Mouse (Mus musculus) erythroblast, embryonic 14.5 days (primary cell): Measurements from ENCODE around the gene Sarnp. TPM values are rescaled to one million over a fixed set of nuclear protein-coding genes. Genes with fewer than 3 reads are reported as not detected.

Source experiments
- H3K27me3 ChIP-seq: 2 replicates; pipeline ENCODE4 v1.6.1; 2012; ENCODE audit warnings: inconsistent platforms; ENCODE audit not compliant: control insufficient read depth
- H3K36me3 ChIP-seq: 2 replicates; pipeline ENCODE4 v1.6.1; 2012; ENCODE audit warnings: mild to moderate bottlenecking, inconsistent platforms; ENCODE audit not compliant: control insufficient read depth
- H3K4me1 ChIP-seq: 2 replicates; pipeline ENCODE4 v1.6.1; 2012; ENCODE audit warnings: inconsistent platforms; ENCODE audit not compliant: control insufficient read depth
- H3K4me3 ChIP-seq: replicated peaks from 2 replicates; pipeline ENCODE3; 2012; ENCODE audit warnings: moderate library complexity, mild to moderate bottlenecking, inconsistent platforms
- H3K9me3 ChIP-seq: 2 replicates; pipeline ENCODE4 v1.6.1; 2012; ENCODE audit warnings: low read length, inconsistent platforms, mixed read lengths; ENCODE audit not compliant: control insufficient read depth
- GATA1 ChIP-seq: IDR thresholded peaks from 2 replicates; pipeline ENCODE4 v1.6.1; 2012; ENCODE audit warnings: low read length, inconsistent platforms, mixed read lengths
- TAL1 ChIP-seq: IDR thresholded peaks from 3 replicates; pipeline ENCODE4 v1.6.1; 2012; ENCODE audit warnings: low read length, inconsistent platforms, mixed read lengths
- polyA plus RNA-seq: library from polyadenylated mRNA; stranded (reverse); fragments of >175 nt; gene quantifications from 2 replicates; pipeline ENCODE4 v1.2.3, GENCODE M21; 2012

Gene Sarnp
- polyA plus RNA-seq, 1 experiment = 2.5 TPM

DNA sequence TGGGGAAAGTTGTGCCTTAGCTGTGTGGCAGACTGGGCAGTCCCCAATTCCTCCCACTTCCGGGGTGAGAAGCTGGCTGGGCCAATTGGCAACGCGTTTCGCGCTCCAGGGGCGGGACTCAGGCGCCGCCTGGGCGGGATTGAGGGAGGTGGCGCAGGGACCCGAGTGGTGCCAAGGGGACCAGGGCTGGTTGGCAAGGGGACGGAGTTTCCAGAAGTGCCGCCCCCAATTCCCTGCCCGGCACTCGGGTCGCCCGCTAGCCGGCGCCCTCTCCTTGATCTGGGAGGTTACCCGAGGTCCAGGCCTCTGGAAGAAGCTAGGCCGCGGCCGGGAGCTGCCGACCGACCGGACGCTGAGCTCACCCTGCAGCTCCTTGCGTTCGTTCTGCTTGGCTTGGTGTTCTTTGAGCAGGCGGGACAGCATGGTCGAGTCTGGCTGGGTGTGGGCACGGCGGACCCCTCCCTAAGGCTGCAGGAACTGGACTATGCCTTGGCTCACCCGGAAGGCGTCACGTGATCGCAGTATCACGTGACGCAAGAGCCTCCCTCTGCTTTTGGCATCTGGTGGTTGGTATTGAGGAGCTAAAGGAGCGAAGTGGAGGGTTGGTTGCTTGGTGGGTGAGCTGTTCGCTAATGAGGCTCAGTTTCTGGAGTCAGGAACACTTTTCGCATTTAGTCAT is 106.0 kb downstream of the Sarnp start:
- H3K9me3 ChIP-seq = no peaks in the 10 kb centered on the region
- H3K27me3 ChIP-seq = peaks cover 12% of the 10 kb centered on the region
- TF ChIP-seq TAL1 (no peak), GATA1 (no peak)
- H3K4me1 ChIP-seq = peaks cover 28% of the 10 kb centered on the region
- peak overlapping the region; percentile 85 for H3K4me3 ChIP-seq
- peaks cover 3% of the 10 kb centered on the region for H3K36me3 ChIP-seq

- Histone ChIP-seq H3K27me3 (peaks cover 19% of the 10 kb centered on the region), H3K9me3 (no peaks in the 10 kb centered on the region), H3K4me3 (peak within 1 kb of the TSS; percentile 85), H3K36me3 (peaks cover 3% of the 10 kb centered on the region), H3K4me1 (peaks cover 28% of the 10 kb centered on the region)
- TF ChIP-seq GATA1 = no peak
- no peak for TF ChIP-seq TAL1
Measured at GRCm38 (mm10) chr10:128923935-128924334, 106.8 kb downstream of the Sarnp start, which contains the start of gene Bloc1s1. Bloc1s1 (minus strand) TSS chr10:128924035.

Other genes with a start within 250 kb of the Sarnp start
- gene Erbb3, start 227.7 kb upstream of the Sarnp start, polyA plus RNA-seq = 0.01 TPM in 1 of 2 replicates, not detected in the other
- gene Rps26, start 190.6 kb upstream of the Sarnp start, polyA plus RNA-seq = 514 and 972 TPM in 2 replicates
- 0.01 TPM in 1 of 2 replicates, not detected in the other for gene Ikzf4, start 171.3 kb upstream of the Sarnp start, polyA plus RNA-seq
- gene Suox, start 143.3 kb upstream of the Sarnp start, polyA plus RNA-seq = 0.04 and 0.14 TPM in 2 replicates
- gene Rab5b, start 121.1 kb upstream of the Sarnp start, polyA plus RNA-seq = 1.1 and 1.2 TPM in 2 replicates
- gene Pmel, start 113.1 kb upstream of the Sarnp start, polyA plus RNA-seq = not detected in 2 replicates
- 2.3 and 2.6 TPM in 2 replicates for gene Cdk2, start 112.3 kb upstream of the Sarnp start, polyA plus RNA-seq
- gene Dgka, start 72.5 kb upstream of the Sarnp start, polyA plus RNA-seq = 0.02 and 0.03 TPM in 2 replicates
- gene Pym1, start 69.4 kb upstream of the Sarnp start, polyA plus RNA-seq = 10.9 and 11.7 TPM in 2 replicates
- 0.01 TPM in 1 of 2 replicates, not detected in the other for gene Mmp19, start 26.4 kb upstream of the Sarnp start, polyA plus RNA-seq
- gene Dnajc14, start 13.3 kb upstream of the Sarnp start, polyA plus RNA-seq = 0.94 and 1.2 TPM in 2 replicates
- 0.07 and 0.09 TPM in 2 replicates for gene Tmem198b, start 13.0 kb upstream of the Sarnp start, polyA plus RNA-seq
- 1.3 and 2.2 TPM in 2 replicates for gene Ormdl2, start 4.3 kb downstream of the Sarnp start, polyA plus RNA-seq
- gene Gdf11, start 74.4 kb downstream of the Sarnp start, polyA plus RNA-seq = not detected in 2 replicates
- gene Cd63, start 83.7 kb downstream of the Sarnp start, polyA plus RNA-seq = 0.04 and 0.21 TPM in 2 replicates
- gene Rdh5, start 105.6 kb downstream of the Sarnp start, polyA plus RNA-seq = 0.06 and 0.17 TPM in 2 replicates
- gene Bloc1s1, start 106.7 kb downstream of the Sarnp start, polyA plus RNA-seq = 16.6 and 25.2 TPM in 2 replicates
- gene Itga7, start 116.5 kb downstream of the Sarnp start, polyA plus RNA-seq = 0.07 TPM in 1 of 2 replicates, not detected in the other
- gene Mettl7b, start 143.7 kb downstream of the Sarnp start, polyA plus RNA-seq = not detected in 2 replicates
- not detected in 2 replicates for gene Olfr9, start 172.1 kb downstream of the Sarnp start, polyA plus RNA-seq
- gene Olfr763, start 193.5 kb downstream of the Sarnp start, polyA plus RNA-seq = not detected in 2 replicates
- gene Olfr764-ps1, start 222.6 kb downstream of the Sarnp start, polyA plus RNA-seq = not detected in 2 replicates
- not detected in 2 replicates for gene Olfr765, start 232.7 kb downstream of the Sarnp start, polyA plus RNA-seq